ENCODE assay signal across 20 mouse cellular contexts in the genomic region with DNA sequence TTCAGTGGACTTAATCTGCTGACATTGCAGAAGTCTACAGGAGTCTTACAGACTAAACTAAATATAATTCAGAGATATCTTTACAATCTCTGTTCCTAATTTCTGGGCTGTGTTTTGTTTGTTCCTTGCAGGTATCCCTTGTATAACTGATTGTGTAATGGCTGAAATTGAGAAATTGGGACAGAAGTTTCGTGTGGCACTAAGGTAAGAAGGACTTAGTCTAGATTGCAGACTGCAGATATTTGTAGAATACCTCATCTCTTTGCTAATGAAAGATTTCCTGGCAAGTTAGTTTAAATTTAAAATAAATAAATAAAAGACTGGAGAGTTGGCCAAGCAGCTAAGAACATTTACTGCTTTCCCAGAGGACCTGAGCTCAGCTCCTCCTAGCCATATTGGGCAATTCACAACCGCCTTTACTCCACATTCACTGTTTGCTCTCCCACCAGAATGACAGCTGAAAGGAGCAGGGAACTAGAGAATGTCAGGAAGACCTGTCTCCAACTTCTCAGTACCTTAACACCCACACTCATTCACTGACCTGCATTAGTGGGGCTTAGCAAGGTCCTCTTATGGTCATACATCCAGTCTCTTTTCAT.
"Had no signal": no experiment of that assay in that cellular context is flagged by ENCODE, and none has a peak within 500 bp of the region (broad histone marks: within the 10 kb centered on the region; RNA-seq: fewer than 3 reads in every experiment).

No protein-coding gene starts in this region.

- ATAC-seq: midbrain, embryonic 15.5 days had no signal

- H3K4me3 ChIP-seq: kidney, embryonic 15.5 days; left cerebral cortex, adult 2 months; liver, embryonic 13.5 days; lung, embryonic 15.5 days; midbrain, embryonic 12.5 days; midbrain, embryonic 15.5 days; neural tube, embryonic 12.5 days; neural tube, embryonic 15.5 days had no signal

- H3K9me3 ChIP-seq: kidney, embryonic 15.5 days; liver, embryonic 13.5 days; lung, embryonic 15.5 days; midbrain, embryonic 12.5 days; midbrain, embryonic 15.5 days; neural tube, embryonic 12.5 days; neural tube, embryonic 15.5 days had no signal

- H3K4me1 ChIP-seq: kidney, embryonic 15.5 days; liver, embryonic 13.5 days; lung, embryonic 15.5 days; midbrain, embryonic 12.5 days; midbrain, embryonic 15.5 days; neural tube, embryonic 12.5 days; neural tube, embryonic 15.5 days had no signal

- H3K27ac ChIP-seq: kidney, embryonic 15.5 days; left cerebral cortex, adult 2 months; liver, embryonic 13.5 days; lung, embryonic 15.5 days; midbrain, embryonic 12.5 days; midbrain, embryonic 15.5 days; neural tube, embryonic 12.5 days; neural tube, embryonic 15.5 days; stomach, postnatal 0 days had no signal

- DNase-seq: kidney, adult 8-10 months; kidney, postnatal 10 days; kidney, postnatal 36 days; layer of hippocampus, postnatal 36 days; liver, embryonic 13.5 days; lung, postnatal 14 days; lung, postnatal 4 days; right cerebral cortex, adult 18-20 months; right cerebral cortex, postnatal 14 days; right cerebral cortex, postnatal 4 days; thymus, adult 2 months; thymus, postnatal 14 days had no signal

- H3K9ac ChIP-seq: kidney, embryonic 15.5 days; liver, embryonic 13.5 days; lung, embryonic 15.5 days; midbrain, embryonic 12.5 days; midbrain, embryonic 15.5 days; neural tube, embryonic 12.5 days; neural tube, embryonic 15.5 days had no signal

- H3K4me2 ChIP-seq: kidney, embryonic 15.5 days; liver, embryonic 13.5 days; lung, embryonic 15.5 days; midbrain, embryonic 12.5 days; midbrain, embryonic 15.5 days; neural tube, embryonic 12.5 days; neural tube, embryonic 15.5 days had no signal

- H3K27me3 ChIP-seq: kidney, embryonic 15.5 days; liver, embryonic 13.5 days; lung, embryonic 15.5 days; midbrain, embryonic 12.5 days; midbrain, embryonic 15.5 days; neural tube, embryonic 12.5 days; neural tube, embryonic 15.5 days had no signal
